Mouse (Mus musculus) thymus, postnatal 36 days (tissue): ENCODE data around the gene Fam20c.

ENCODE experiments used
- DNase-seq, 2 experiments: peaks; one replicate each; pipeline ENCODE4 v3.0.0; 2022; ENCODE audit warnings: mixed read lengths in 2 of 2

The Fam20c gene

GRCm38 (mm10) chr5:138820717-138821332 is 66.5 kb downstream of the Fam20c start:
- DNase-seq, result no peak

DNA sequence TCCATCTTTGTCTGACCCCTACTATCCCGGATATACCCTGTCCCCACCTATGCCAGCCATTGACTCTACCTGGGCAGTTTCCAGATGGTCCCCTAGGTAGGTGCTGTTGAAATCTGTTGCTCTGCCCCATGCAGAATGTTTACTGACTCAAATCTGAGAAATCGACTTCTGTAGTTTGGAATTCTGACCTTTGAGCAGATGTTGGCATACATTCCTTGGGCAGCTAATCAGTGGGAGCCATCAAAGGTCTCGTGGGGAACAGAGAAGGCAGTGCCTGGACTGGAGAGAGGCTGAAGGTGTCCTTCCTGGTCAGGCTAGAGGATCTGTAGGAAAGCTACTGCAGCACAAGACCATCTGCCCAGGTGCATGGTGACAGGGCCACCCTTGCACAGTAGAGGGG is 70.8 kb downstream of the Fam20c start:
- no peak for DNase-seq

GRCm38 (mm10) chr5:138833406-138833805 is 79.1 kb downstream of the Fam20c start:
- DNase-seq, result no peak

DNA sequence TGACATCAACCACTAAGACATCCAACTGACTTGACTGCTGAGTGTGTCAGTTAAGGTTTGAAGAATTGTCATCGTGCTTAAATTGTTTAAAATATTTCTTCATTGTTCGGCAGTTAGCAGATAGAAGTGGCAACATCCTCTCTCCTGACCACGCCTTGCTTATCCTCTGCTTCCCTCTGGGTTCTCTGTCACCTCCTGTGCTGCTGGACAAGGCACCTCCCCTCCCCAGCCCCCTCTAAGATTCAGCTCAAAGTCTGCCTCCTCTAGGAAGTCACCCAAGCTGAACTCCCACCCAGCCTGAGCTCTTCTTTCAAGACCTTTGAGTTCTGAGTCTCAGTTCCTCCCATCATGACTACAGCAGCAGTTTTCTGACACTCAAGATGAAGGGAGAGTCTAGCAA is 80.6 kb downstream of the Fam20c start:
- no peak for DNase-seq

GRCm38 (mm10) chr5:138840981-138841380 is 86.7 kb downstream of the Fam20c start:
- no peak for DNase-seq

DNA sequence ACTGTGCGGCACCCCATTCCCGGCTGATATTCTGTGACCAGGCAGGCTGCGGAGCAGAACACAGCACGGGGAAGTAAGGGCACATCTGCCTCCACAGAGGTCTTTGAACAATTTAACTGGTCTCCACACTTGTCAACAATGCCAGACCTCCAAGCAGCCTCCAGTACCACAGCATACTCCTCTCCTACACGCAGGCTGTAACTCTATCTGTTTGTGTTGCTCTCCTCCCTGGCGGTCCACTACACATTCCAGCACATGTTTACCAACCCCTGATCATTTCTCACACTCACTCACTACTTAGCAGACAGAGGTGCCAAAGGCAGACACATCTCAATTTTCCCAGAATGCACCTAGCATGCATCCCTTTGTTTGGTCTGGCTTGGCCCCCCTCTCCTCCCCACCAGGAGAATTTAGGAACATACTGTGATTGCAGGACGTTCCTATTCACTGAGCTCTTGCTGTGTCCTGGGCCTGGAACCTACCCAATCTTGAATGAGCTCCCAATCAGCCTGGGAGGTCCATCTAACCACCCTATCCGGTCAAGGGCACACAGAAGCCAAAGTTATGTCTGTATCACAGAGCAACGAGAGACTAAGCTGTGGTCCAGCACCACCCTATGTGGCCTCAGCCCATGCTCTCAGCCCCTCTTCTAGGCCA is 89.0 kb downstream of the Fam20c start:
- DNase-seq, result no peak

DNA sequence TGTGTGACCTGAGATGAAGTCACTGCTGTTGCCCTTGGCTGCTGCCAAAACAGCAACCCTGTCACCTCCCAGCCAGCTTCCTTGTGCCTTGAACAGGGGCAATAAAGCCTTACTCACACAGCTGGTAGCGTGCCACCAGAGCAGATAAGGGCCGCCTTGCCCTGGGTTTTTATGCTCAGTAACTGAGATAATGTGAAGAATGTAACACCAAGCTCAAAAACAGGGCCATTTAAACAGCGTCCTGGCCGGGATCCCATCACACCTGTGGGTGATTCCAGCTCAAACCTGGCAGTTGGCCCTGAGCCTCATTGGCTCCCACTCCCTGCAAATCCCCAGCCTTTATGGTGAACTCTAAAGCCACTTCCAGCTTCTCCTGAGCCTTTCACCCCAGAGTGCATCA is 92.2 kb downstream of the Fam20c start:
- no peak for DNase-seq

- peak; percentile 75 to 81 for DNase-seq
Observed at GRCm38 (mm10) chr5:138848102-138848501, 93.8 kb downstream of the Fam20c start.

GRCm38 (mm10) chr5:138849682-138850461 is 95.6 kb downstream of the Fam20c start:
- no peak for DNase-seq

GRCm38 (mm10) chr5:138850462-138850844 is 96.1 kb downstream of the Fam20c start:
- no peak for DNase-seq

DNA sequence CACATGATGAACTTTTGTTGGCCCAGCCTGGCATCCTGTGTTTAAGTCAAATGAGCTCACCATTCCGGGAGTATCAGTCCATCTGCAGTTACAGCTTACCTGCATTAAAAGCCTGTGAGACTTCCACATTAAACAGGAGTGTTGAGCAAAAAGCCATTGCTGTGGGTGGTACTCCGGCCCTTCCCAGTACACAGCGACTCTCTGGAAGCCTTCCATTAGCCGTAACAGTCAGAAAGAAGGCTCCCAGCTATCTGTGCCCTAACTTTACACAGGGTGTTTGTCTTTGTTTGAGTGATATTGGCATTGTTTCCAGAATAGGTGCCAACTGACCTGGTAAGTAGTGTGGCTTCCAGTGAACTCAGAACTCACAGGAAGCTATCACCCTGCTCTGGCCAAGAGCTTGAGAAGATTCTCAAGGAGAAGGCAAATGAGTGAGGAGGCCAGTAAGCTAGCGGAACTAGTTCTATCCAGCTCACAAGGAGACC is 97.0 kb downstream of the Fam20c start:
- DNase-seq, result no peak

- DNase-seq, result no peak
Observed at GRCm38 (mm10) chr5:138852151-138852550, 97.8 kb downstream of the Fam20c start.

- DNase-seq, result no peak
Observed at GRCm38 (mm10) chr5:138853349-138853748, 99.0 kb downstream of the Fam20c start.

DNA sequence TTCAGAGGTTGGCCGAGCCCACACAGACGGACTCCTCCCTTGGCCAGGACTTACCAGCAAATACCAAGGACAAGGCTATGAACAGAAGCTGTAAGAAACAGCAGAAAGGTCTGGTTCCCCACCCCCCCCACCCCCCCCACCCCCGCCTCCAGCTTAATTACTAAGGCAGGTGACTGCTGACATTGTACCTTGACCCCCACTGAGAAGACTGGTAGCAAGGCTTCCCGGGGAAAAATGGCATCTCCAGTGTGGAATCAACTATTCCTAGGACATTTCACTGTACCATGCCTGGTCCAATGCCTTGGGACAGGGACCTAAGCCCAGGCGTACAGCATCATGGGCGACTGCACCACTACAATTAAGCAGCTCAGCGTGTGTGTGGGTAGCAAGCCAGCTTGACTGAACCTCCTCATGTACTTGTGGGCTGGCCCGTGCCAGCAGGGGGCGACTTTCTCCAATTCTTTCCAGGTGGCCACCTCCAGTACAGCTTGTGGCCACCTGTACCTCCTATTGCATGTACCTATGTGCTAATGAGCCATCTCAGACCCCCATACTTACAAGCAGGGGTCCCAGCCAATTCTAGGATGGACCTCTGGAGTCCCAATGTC is 102.8 kb downstream of the Fam20c start:
- peak; percentile 39 to 52 for DNase-seq

DNA sequence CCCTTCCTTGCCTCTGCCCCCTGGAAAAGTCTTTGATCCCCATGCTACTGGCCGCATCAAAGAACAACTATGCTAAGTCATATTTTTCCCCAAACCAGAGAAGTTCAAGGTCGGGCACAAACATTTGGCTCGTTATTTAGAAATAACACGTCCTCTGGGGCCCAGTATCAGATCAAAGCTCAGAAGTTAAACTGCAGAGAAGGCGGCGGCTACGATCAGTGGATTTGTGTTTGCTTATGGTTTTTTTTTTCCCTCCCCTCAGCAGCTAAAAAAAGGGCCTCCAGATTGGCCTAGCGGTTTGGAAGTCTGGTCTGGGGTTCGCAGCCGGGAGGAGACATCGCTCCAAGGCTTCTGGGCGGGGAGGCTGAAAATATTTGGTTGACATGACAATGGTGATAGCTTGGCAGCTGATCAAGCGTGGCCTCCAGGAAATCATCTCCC is 103.5 kb downstream of the Fam20c start:
- DNase-seq, result no peak
